Mouse (Mus musculus) testis, adult 2 months (tissue): ENCODE measurements at regions not wholly inside any gene's neighbourhood (a gene's known extent, or its start where the extent isn't known, plus 50 kb on each side); places are given as distances from the start of the nearest gene placed in this dataset.

ENCODE experiments used
- CTCF ChIP-seq: fragments of 200-500 bp; IDR thresholded peaks from 2 replicates; pipeline ENCODE4 v1.5.1; 2012; ENCODE audit warnings: low read depth, mild to moderate bottlenecking, inconsistent platforms, low read length, moderate library complexity; ENCODE audit not compliant: control insufficient read depth, insufficient read depth, insufficient replicate concordance
- POLR2A ChIP-seq: fragments of 200-500 bp; IDR thresholded peaks from 2 replicates; pipeline ENCODE4 v1.6.1; 2012; ENCODE audit warnings: low read depth, mild to moderate bottlenecking, inconsistent platforms, low read length, moderate library complexity; ENCODE audit not compliant: control insufficient read depth

- TF ChIP-seq CTCF (no peak), POLR2A (no peak)
Observed at GRCm38 (mm10) chr15:88032751-88033150, 488.7 kb downstream of the Fam19a5 start.
